Mouse (Mus musculus): ENCODE data around the gene Enkd1.

DNA sequence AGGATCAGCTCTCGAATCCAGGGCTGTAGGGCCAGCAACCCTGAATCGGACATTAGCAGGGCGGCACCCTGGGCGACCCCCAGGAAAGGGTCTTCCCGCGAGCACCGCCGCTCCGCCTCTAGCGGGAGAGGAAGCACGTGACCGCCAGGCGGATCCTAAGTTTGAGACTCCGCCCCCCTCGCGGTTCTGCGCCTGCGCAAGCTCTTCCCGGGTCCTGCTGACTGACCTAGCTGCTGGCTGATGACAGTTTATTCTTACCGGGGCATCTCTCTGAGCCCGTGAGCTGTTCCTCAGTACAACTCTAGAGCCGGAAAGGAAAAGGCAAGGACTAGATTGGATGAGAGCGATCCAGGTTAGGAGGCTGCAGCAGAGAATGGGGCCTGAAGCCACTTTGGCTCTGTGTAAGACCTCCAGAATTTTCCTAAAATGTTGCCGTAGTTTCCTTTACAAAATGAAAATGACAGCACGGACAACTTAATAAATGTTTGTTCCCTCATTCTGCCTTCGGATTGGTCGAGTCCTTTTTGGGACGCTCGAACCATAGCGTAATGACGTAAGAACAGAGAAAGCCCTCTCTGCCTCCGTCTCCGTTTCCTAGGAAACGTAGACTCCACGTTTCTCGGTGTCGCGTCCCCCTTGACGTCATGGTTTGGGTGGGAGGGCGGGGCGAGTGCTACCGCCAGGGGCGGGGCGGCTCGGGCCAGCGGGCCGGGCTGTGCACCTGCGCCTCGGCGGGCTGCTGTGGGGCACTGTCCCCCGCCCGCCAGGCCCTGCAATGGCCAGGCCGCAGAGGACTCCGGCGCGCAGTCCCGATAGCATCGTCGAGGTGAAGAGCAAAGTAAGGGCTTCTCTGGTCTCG is 6.8 kb downstream of the Enkd1 start, which contains the start of the genes Acd and Pard6a:
- TF ChIP-seq CTCF (IDR thresholded peaks at IDR 0.05) (0 out of 2 replicates have a peak, but pooled peaks have one; percentile 7), EP300 (IDR thresholded peaks at IDR 0.05) (no peak)
